Mouse (Mus musculus): ENCODE results near the gene Atp13a2.

Atp13a2 gene

GRCm38 (mm10) chr4:140949052-140949451 lies 37.6 kb upstream of the Atp13a2 start:
- TF ChIP-seq NANOG (IDR thresholded peaks at IDR 0.05; ENCODE audit: borderline replicate concordance, low read length) (no peak), CTCF (conservative IDR thresholded peaks at IDR 0.05; ENCODE audit: low read length) (no peak), POU5F1 (IDR thresholded peaks at IDR 0.05; ENCODE audit: borderline replicate concordance, low read length) (no peak)

GRCm38 (mm10) chr4:140949616-140950015 lies 37.1 kb upstream of the Atp13a2 start:
- TF ChIP-seq NANOG (IDR thresholded peaks at IDR 0.05; ENCODE audit: borderline replicate concordance, low read length) (no peak), CTCF (conservative IDR thresholded peaks at IDR 0.05; ENCODE audit: low read length) (no peak), POU5F1 (IDR thresholded peaks at IDR 0.05; ENCODE audit: borderline replicate concordance, low read length) (no peak)
- H3K4me1 ChIP-seq (replicated peaks; ENCODE audit: low read depth, low read length), result peaks cover 52% of the 10 kb centered on the region

More at GRCm38 (mm10) chr4:140949052-140949451, 37.6 kb upstream of the Atp13a2 start:
- no peak overlapping the region for H3K4me3 ChIP-seq (replicated peaks; ENCODE audit: low read length)
- no peaks in the 10 kb centered on the region for H3K36me3 ChIP-seq (ENCODE audit: insufficient read depth, low read length)
- peaks cover 3% of the 10 kb centered on the region; the same call in 1 of the 2 replicates for H3K27me3 ChIP-seq (ENCODE audit: insufficient read depth, low read length)
- H3K9me3 ChIP-seq (ENCODE audit: low read length), result no peaks in the 10 kb centered on the region
- H3K4me1 ChIP-seq (replicated peaks; ENCODE audit: low read depth, low read length), result peaks cover 57% of the 10 kb centered on the region

GRCm38 (mm10) chr4:140950574-140950973 lies 36.1 kb upstream of the Atp13a2 start:
- Histone ChIP-seq H3K36me3 (ENCODE audit: insufficient read depth, low read length) (no peaks in the 10 kb centered on the region), H3K4me1 (replicated peaks; ENCODE audit: low read depth, low read length) (peaks cover 45% of the 10 kb centered on the region), H3K9me3 (ENCODE audit: low read length) (no peaks in the 10 kb centered on the region), H3K27me3 (ENCODE audit: insufficient read depth, low read length) (peaks cover 3% of the 10 kb centered on the region; the same call in 1 of the 2 replicates), H3K4me3 (replicated peaks; ENCODE audit: low read length) (no peak overlapping the region)
- TF ChIP-seq POU5F1 (IDR thresholded peaks at IDR 0.05; ENCODE audit: borderline replicate concordance, low read length) (no peak), NANOG (IDR thresholded peaks at IDR 0.05; ENCODE audit: borderline replicate concordance, low read length) (no peak), CTCF (conservative IDR thresholded peaks at IDR 0.05; ENCODE audit: low read length) (no peak)

More at GRCm38 (mm10) chr4:140949616-140950015, 37.1 kb upstream of the Atp13a2 start:
- Histone ChIP-seq H3K4me3 (replicated peaks; ENCODE audit: low read length) (no peak overlapping the region), H3K9me3 (ENCODE audit: low read length) (no peaks in the 10 kb centered on the region), H3K27me3 (ENCODE audit: insufficient read depth, low read length) (peaks cover 3% of the 10 kb centered on the region; the same call in 1 of the 2 replicates), H3K36me3 (ENCODE audit: insufficient read depth, low read length) (no peaks in the 10 kb centered on the region)

GRCm38 (mm10) chr4:140951861-140952641 lies 34.6 kb upstream of the Atp13a2 start:
- no peaks in the 10 kb centered on the region for H3K9me3 ChIP-seq (ENCODE audit: low read length)
- H3K27me3 ChIP-seq (ENCODE audit: insufficient read depth, low read length), result peaks cover 3% of the 10 kb centered on the region; the same call in 1 of the 2 replicates
- no peak for TF ChIP-seq NANOG (IDR thresholded peaks at IDR 0.05; ENCODE audit: borderline replicate concordance, low read length)
- TF ChIP-seq POU5F1 (IDR thresholded peaks at IDR 0.05; ENCODE audit: borderline replicate concordance, low read length), result no peak
- no peak for TF ChIP-seq CTCF (conservative IDR thresholded peaks at IDR 0.05; ENCODE audit: low read length)
- H3K4me1 ChIP-seq (replicated peaks; ENCODE audit: low read depth, low read length), result peaks cover 46% of the 10 kb centered on the region
- H3K36me3 ChIP-seq (ENCODE audit: insufficient read depth, low read length), result no peaks in the 10 kb centered on the region
- no peak overlapping the region for H3K4me3 ChIP-seq (replicated peaks; ENCODE audit: low read length)

- Histone ChIP-seq H3K27me3 (ENCODE audit: insufficient read depth, low read length) (no peaks in the 10 kb centered on the region), H3K36me3 (ENCODE audit: insufficient read depth, low read length) (no peaks in the 10 kb centered on the region), H3K9me3 (ENCODE audit: low read length) (no peaks in the 10 kb centered on the region), H3K4me1 (replicated peaks; ENCODE audit: low read depth, low read length) (peaks cover 56% of the 10 kb centered on the region), H3K4me3 (replicated peaks; ENCODE audit: low read length) (peak overlapping the region; percentile 69)
- TF ChIP-seq NANOG (IDR thresholded peaks at IDR 0.05; ENCODE audit: borderline replicate concordance, low read length), result no peak
- no peak for TF ChIP-seq CTCF (conservative IDR thresholded peaks at IDR 0.05; ENCODE audit: low read length)
- TF ChIP-seq POU5F1 (IDR thresholded peaks at IDR 0.05; ENCODE audit: borderline replicate concordance, low read length), result no peak
Measured at GRCm38 (mm10) chr4:140957131-140957702, 29.5 kb upstream of the Atp13a2 start.

GRCm38 (mm10) chr4:140957725-140958124 lies 28.9 kb upstream of the Atp13a2 start:
- Histone ChIP-seq H3K27me3 (ENCODE audit: insufficient read depth, low read length) (no peaks in the 10 kb centered on the region), H3K4me1 (replicated peaks; ENCODE audit: low read depth, low read length) (peaks cover 56% of the 10 kb centered on the region), H3K4me3 (replicated peaks; ENCODE audit: low read length) (peak overlapping the region; percentile 69), H3K9me3 (ENCODE audit: low read length) (no peaks in the 10 kb centered on the region), H3K36me3 (ENCODE audit: insufficient read depth, low read length) (peaks cover 3% of the 10 kb centered on the region; the same call in 1 of the 2 replicates)
- peak; percentile 98 for TF ChIP-seq CTCF (conservative IDR thresholded peaks at IDR 0.05; ENCODE audit: low read length)
- TF ChIP-seq NANOG (IDR thresholded peaks at IDR 0.05; ENCODE audit: borderline replicate concordance, low read length), result no peak

GRCm38 (mm10) chr4:140958319-140958718 lies 28.4 kb upstream of the Atp13a2 start:
- no peak overlapping the region for H3K4me3 ChIP-seq (replicated peaks; ENCODE audit: low read length)

GRCm38 (mm10) chr4:140959128-140959679 lies 27.5 kb upstream of the Atp13a2 start:
- Histone ChIP-seq H3K4me1 (replicated peaks; ENCODE audit: low read depth, low read length) (peaks cover 69% of the 10 kb centered on the region), H3K27me3 (ENCODE audit: insufficient read depth, low read length) (no peaks in the 10 kb centered on the region), H3K4me3 (replicated peaks; ENCODE audit: low read length) (peak overlapping the region; percentile 17; the same call in 1 of the 2 replicates), H3K9me3 (ENCODE audit: low read length) (no peaks in the 10 kb centered on the region), H3K36me3 (ENCODE audit: insufficient read depth, low read length) (peaks cover 13% of the 10 kb centered on the region)
- no peak for TF ChIP-seq POU5F1 (IDR thresholded peaks at IDR 0.05; ENCODE audit: borderline replicate concordance, low read length)
- no peak for TF ChIP-seq NANOG (IDR thresholded peaks at IDR 0.05; ENCODE audit: borderline replicate concordance, low read length)
- no peak for TF ChIP-seq CTCF (conservative IDR thresholded peaks at IDR 0.05; ENCODE audit: low read length)

More at GRCm38 (mm10) chr4:140958319-140958718, 28.4 kb upstream of the Atp13a2 start:
- Histone ChIP-seq H3K27me3 (ENCODE audit: insufficient read depth, low read length) (no peaks in the 10 kb centered on the region), H3K36me3 (ENCODE audit: insufficient read depth, low read length) (peaks cover 8% of the 10 kb centered on the region; the same call in 1 of the 2 replicates), H3K4me1 (replicated peaks; ENCODE audit: low read depth, low read length) (peaks cover 62% of the 10 kb centered on the region), H3K9me3 (ENCODE audit: low read length) (no peaks in the 10 kb centered on the region)
- TF ChIP-seq POU5F1 (IDR thresholded peaks at IDR 0.05; ENCODE audit: borderline replicate concordance, low read length), result no peak
- no peak for TF ChIP-seq NANOG (IDR thresholded peaks at IDR 0.05; ENCODE audit: borderline replicate concordance, low read length)
- TF ChIP-seq CTCF (conservative IDR thresholded peaks at IDR 0.05; ENCODE audit: low read length), result no peak

Measured in E14TG2a.4 (cell line).